Mouse (Mus musculus) right cerebral cortex, postnatal 10 days (tissue): ENCODE measurements around the gene Nipal3.

Experiments used
- DNase-seq, 2 experiments: peaks; one replicate each; pipeline ENCODE4 v3.0.0; 2021; ENCODE audit warnings: low spot score in 2 of 2

Gene Nipal3

GRCm38 (mm10) chr4:135507547-135508350, 12.9 kb upstream of the Nipal3 start:
- peak; percentile 77 to 80 for DNase-seq

- DNase-seq = no peak
These were observed 11.0 kb upstream of the Nipal3 start for GRCm38 (mm10) chr4:135505794-135506193.

GRCm38 (mm10) chr4:135501587-135501986, 6.7 kb upstream of the Nipal3 start:
- DNase-seq = no peak

- DNase-seq = no peak
These were observed 5.0 kb upstream of the Nipal3 start for GRCm38 (mm10) chr4:135499831-135500230.

GRCm38 (mm10) chr4:135498136-135498535, 3.3 kb upstream of the Nipal3 start:
- DNase-seq = no peak

GRCm38 (mm10) chr4:135495810-135496209, 972 bp upstream of the Nipal3 start:
- DNase-seq = peak; percentile 69 to 71

GRCm38 (mm10) chr4:135495397-135495791, 556 bp upstream of the Nipal3 start:
- no peak for DNase-seq

GRCm38 (mm10) chr4:135493691-135494520, 932 bp downstream of the Nipal3 start:
- DNase-seq = peak; percentile 56 to 60

GRCm38 (mm10) chr4:135493271-135493670, 1.6 kb downstream of the Nipal3 start:
- no peak for DNase-seq

- DNase-seq = no peak
These were observed 5.6 kb downstream of the Nipal3 start for GRCm38 (mm10) chr4:135489256-135489655.

- DNase-seq = no peak
These were observed 8.5 kb downstream of the Nipal3 start for GRCm38 (mm10) chr4:135486352-135486751.

GRCm38 (mm10) chr4:135485086-135485485, 9.8 kb downstream of the Nipal3 start:
- DNase-seq = no peak

- DNase-seq = no peak
These were observed 14.5 kb downstream of the Nipal3 start for GRCm38 (mm10) chr4:135480370-135480769.

- no peak for DNase-seq
These were observed 17.0 kb downstream of the Nipal3 start for GRCm38 (mm10) chr4:135477851-135478250.

- no peak for DNase-seq
These were observed 31.4 kb downstream of the Nipal3 start for GRCm38 (mm10) chr4:135463406-135463805.

- DNase-seq = no peak
These were observed 41.3 kb downstream of the Nipal3 start for GRCm38 (mm10) chr4:135453572-135453971.

GRCm38 (mm10) chr4:135453164-135453563, 41.7 kb downstream of the Nipal3 start:
- DNase-seq = no peak

- DNase-seq = no peak
These were observed 43.4 kb downstream of the Nipal3 start for GRCm38 (mm10) chr4:135451360-135452015.

- DNase-seq = no peak
These were observed 52.4 kb downstream of the Nipal3 start for GRCm38 (mm10) chr4:135442473-135442872.

- no peak for DNase-seq
These were observed 54.8 kb downstream of the Nipal3 start for GRCm38 (mm10) chr4:135439904-135440522.

- peak in 1 of 2 experiments; percentile 47 for DNase-seq
These were observed 55.6 kb downstream of the Nipal3 start for GRCm38 (mm10) chr4:135439188-135439647.

- DNase-seq = no peak
These were observed 56.9 kb downstream of the Nipal3 start for GRCm38 (mm10) chr4:135437924-135438323.
